Mouse (Mus musculus) testis, adult 2 months (tissue): Measurements from ENCODE around the gene Ninj2.

ENCODE experiments used
- CTCF ChIP-seq: fragments of 200-500 bp; IDR thresholded peaks from 2 replicates; pipeline ENCODE4 v1.5.1; 2012; ENCODE audit warnings: low read depth, mild to moderate bottlenecking, inconsistent platforms, low read length, moderate library complexity; ENCODE audit not compliant: control insufficient read depth, insufficient read depth, insufficient replicate concordance
- POLR2A ChIP-seq: fragments of 200-500 bp; IDR thresholded peaks from 2 replicates; pipeline ENCODE4 v1.6.1; 2012; ENCODE audit warnings: low read depth, mild to moderate bottlenecking, inconsistent platforms, low read length, moderate library complexity; ENCODE audit not compliant: control insufficient read depth

DNA sequence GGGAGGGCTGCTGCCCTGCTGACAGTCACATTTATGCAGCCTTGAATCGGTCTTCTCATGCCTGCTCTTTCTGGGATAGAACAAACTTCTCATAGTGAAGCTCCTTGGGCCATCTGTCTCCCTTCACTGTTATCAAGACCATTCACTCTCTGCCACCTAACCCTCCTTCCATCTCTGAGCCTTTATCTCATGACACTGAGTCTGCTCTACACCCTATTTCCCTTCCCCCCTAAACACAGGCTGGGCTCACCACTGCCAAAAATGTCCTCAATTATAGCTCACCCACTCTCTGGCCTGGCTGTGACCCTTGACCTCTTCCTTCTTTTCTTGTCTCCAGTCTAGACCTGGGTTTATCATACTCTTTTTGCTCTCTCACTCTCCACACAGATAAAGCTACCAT is 123.6 kb downstream of the Ninj2 start:
- TF ChIP-seq CTCF (no peak), POLR2A (no peak)
